Mouse (Mus musculus): ENCODE measurements at regions not wholly inside any gene's neighbourhood (a gene's known extent, or its start where the extent isn't known, plus 50 kb on each side); places are given as distances from the start of the nearest gene placed in this dataset.

GRCm38 (mm10) chr3:134102151-134102738, 134.0 kb upstream of the Cxxc4 start:
- WGBS: 21% methylated on average over 3 of the region's 3 CpGs
- Histone ChIP-seq H3K4me2 (ENCODE audit: low read length) (no peak overlapping the region), H3K4me1 (replicated peaks; ENCODE audit: insufficient read depth, low read length) (0 out of 2 replicates have a peak, but pooled peaks cover 3% of the 10 kb centered on the region), H3K27ac (no peak overlapping the region), H3K27me3 (ENCODE audit: insufficient read depth, low read length) (no peaks in the 10 kb centered on the region), H3K4me3 (replicated peaks; ENCODE audit: low read depth, low read length) (no peak overlapping the region), H3K9me3 (replicated peaks; ENCODE audit: low read length) (no peaks in the 10 kb centered on the region), H3K9ac (ENCODE audit: low read depth, low read length) (no peak overlapping the region), H3K36me3 (ENCODE audit: insufficient read depth, low read length) (no peaks in the 10 kb centered on the region)
- no peak for ATAC-seq (replicated peaks; ENCODE audit: low FRiP score, low read depth)
- peak; percentile 46 for DNase-seq (ENCODE audit: low spot score)
- TF ChIP-seq CTCF (IDR thresholded peaks at IDR 0.05; ENCODE audit: low read depth): no peak

GRCm38 (mm10) chr3:134104625-134105024, 131.7 kb upstream of the Cxxc4 start:
- TF ChIP-seq CTCF (IDR thresholded peaks at IDR 0.05; ENCODE audit: low read depth): no peak
- WGBS: 72% methylated on average over 1 of the region's 1 CpGs
- no peaks in the 10 kb centered on the region for H3K36me3 ChIP-seq (ENCODE audit: insufficient read depth, low read length)
- H3K9me3 ChIP-seq (replicated peaks; ENCODE audit: low read length): no peaks in the 10 kb centered on the region
- no peak for DNase-seq (ENCODE audit: low spot score)
- no peaks in the 10 kb centered on the region for H3K27me3 ChIP-seq (ENCODE audit: insufficient read depth, low read length)
- ATAC-seq (replicated peaks; ENCODE audit: low FRiP score, low read depth): no peak
- no peak overlapping the region for H3K4me2 ChIP-seq (ENCODE audit: low read length)
- H3K27ac ChIP-seq: no peak overlapping the region
- H3K4me1 ChIP-seq (replicated peaks; ENCODE audit: insufficient read depth, low read length): 0 out of 2 replicates have a peak, but pooled peaks cover 3% of the 10 kb centered on the region
- no peak overlapping the region for H3K4me3 ChIP-seq (replicated peaks; ENCODE audit: low read depth, low read length)
- H3K9ac ChIP-seq (ENCODE audit: low read depth, low read length): no peak overlapping the region

DNA sequence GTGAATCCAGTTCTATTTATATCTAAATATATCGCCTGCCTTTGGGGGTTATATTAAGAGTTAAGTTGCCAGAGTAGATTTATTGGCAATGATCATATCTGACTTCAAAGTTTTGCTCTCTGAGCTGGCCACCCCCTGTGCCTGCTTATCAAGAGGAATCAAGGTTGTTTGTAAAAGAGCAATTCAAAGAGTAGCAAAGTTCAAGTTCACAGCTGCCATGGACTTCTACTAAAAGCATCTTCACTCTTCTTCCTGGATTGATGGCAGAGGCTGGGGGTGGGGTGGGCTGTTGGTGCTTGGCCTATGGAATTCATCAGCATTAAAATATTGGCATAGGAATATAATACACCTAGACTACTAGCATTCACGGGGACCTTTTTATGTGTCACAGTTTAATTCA, 131.2 kb upstream of the Cxxc4 start:
- no peak overlapping the region for H3K9ac ChIP-seq (ENCODE audit: low read depth, low read length)
- H3K4me3 ChIP-seq (replicated peaks; ENCODE audit: low read depth, low read length): no peak overlapping the region
- ATAC-seq (replicated peaks; ENCODE audit: low FRiP score, low read depth) (no peak), DNase-seq (ENCODE audit: low spot score) (no peak)
- H3K9me3 ChIP-seq (replicated peaks; ENCODE audit: low read length): no peaks in the 10 kb centered on the region
- H3K4me2 ChIP-seq (ENCODE audit: low read length): no peak overlapping the region
- 57% methylated on average over 2 of the region's 2 CpGs for WGBS
- no peak overlapping the region for H3K27ac ChIP-seq
- H3K36me3 ChIP-seq (ENCODE audit: insufficient read depth, low read length): no peaks in the 10 kb centered on the region
- no peak for TF ChIP-seq CTCF (IDR thresholded peaks at IDR 0.05; ENCODE audit: low read depth)
- H3K4me1 ChIP-seq (replicated peaks; ENCODE audit: insufficient read depth, low read length): 0 out of 2 replicates have a peak, but pooled peaks cover 1% of the 10 kb centered on the region
- no peaks in the 10 kb centered on the region for H3K27me3 ChIP-seq (ENCODE audit: insufficient read depth, low read length)

DNA sequence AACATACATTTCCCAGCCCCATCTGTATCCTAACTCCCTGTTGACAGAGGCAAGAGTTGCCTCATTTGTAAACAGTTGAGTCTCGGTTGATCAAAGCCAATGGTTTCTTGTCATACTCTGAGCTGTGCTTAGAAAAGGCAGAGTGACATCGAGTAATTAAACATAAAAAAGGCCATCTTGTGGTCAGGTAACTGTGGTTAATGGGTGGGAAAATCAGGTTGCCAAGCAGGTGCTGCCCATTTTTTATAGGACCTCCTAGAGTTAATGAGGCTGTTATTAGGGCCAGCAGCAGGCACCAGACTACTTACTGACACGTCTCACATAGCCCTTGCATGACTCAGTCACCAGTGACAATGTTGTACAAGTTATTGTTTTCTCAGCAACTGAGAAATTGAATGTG, 130.7 kb upstream of the Cxxc4 start:
- peak; percentile 54 for ATAC-seq (replicated peaks; ENCODE audit: low FRiP score, low read depth)
- no peak overlapping the region for H3K4me3 ChIP-seq (replicated peaks; ENCODE audit: low read depth, low read length)
- DNase-seq (ENCODE audit: low spot score): peak; percentile 34
- H3K27ac ChIP-seq: no peak overlapping the region
- no peaks in the 10 kb centered on the region for H3K36me3 ChIP-seq (ENCODE audit: insufficient read depth, low read length)
- WGBS: 35% methylated on average over 3 of the region's 3 CpGs
- H3K9ac ChIP-seq (ENCODE audit: low read depth, low read length): no peak overlapping the region
- no peak overlapping the region for H3K4me2 ChIP-seq (ENCODE audit: low read length)
- H3K9me3 ChIP-seq (replicated peaks; ENCODE audit: low read length): no peaks in the 10 kb centered on the region
- TF ChIP-seq CTCF (IDR thresholded peaks at IDR 0.05; ENCODE audit: low read depth): no peak
- H3K4me1 ChIP-seq (replicated peaks; ENCODE audit: insufficient read depth, low read length): no peaks in the 10 kb centered on the region
- H3K27me3 ChIP-seq (ENCODE audit: insufficient read depth, low read length): no peaks in the 10 kb centered on the region

- no peak; the same call in 1 of the 2 replicates for TF ChIP-seq CTCF (IDR thresholded peaks at IDR 0.05; ENCODE audit: low read depth)
Measured at GRCm38 (mm10) chr3:134114501-134114900, 121.8 kb upstream of the Cxxc4 start.

DNA sequence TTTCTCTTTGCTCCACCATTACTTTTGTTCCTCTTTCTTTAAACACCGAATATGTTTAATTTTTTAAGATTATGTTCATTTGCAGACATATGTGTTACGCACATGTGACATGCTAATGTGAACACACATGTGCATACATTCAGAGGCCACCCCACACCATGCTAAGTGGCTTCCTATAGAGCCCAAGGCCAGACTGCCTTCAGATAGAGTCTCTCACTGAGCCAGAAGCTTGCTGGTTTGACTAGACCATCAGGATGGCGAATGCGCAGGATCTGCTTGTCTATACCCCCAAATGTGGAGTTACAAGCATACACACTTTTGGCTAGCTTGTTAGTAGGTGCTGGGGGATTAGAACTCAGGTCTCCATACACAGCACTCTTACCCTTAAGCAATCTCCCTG, 121.3 kb upstream of the Cxxc4 start:
- Histone ChIP-seq H3K9ac (ENCODE audit: low read depth, low read length) (no peak overlapping the region), H3K9me3 (replicated peaks; ENCODE audit: low read length) (no peaks in the 10 kb centered on the region), H3K4me3 (replicated peaks; ENCODE audit: low read depth, low read length) (no peak overlapping the region), H3K4me1 (replicated peaks; ENCODE audit: insufficient read depth, low read length) (no peaks in the 10 kb centered on the region), H3K27me3 (ENCODE audit: insufficient read depth, low read length) (no peaks in the 10 kb centered on the region), H3K36me3 (ENCODE audit: insufficient read depth, low read length) (no peaks in the 10 kb centered on the region), H3K4me2 (ENCODE audit: low read length) (no peak overlapping the region), H3K27ac (no peak overlapping the region)
- TF ChIP-seq CTCF (IDR thresholded peaks at IDR 0.05; ENCODE audit: low read depth): no peak
- ATAC-seq (replicated peaks; ENCODE audit: low FRiP score, low read depth): no peak
- 95% methylated on average over 4 of the region's 4 CpGs for WGBS
- no peak for DNase-seq (ENCODE audit: low spot score)

More at GRCm38 (mm10) chr3:134114501-134114900, 121.8 kb upstream of the Cxxc4 start:
- H3K27ac ChIP-seq: no peak overlapping the region
- no peak overlapping the region for H3K9ac ChIP-seq (ENCODE audit: low read depth, low read length)
- DNase-seq (ENCODE audit: low spot score) (peak; percentile 36), ATAC-seq (replicated peaks; ENCODE audit: low FRiP score, low read depth) (no peak; the same call in 1 of the 2 replicates)
- H3K4me2 ChIP-seq (ENCODE audit: low read length): no peak overlapping the region
- H3K27me3 ChIP-seq (ENCODE audit: insufficient read depth, low read length): no peaks in the 10 kb centered on the region
- H3K4me3 ChIP-seq (replicated peaks; ENCODE audit: low read depth, low read length): no peak overlapping the region
- 42% methylated on average over 1 of the region's 1 CpGs for WGBS
- no peaks in the 10 kb centered on the region for H3K36me3 ChIP-seq (ENCODE audit: insufficient read depth, low read length)
- H3K9me3 ChIP-seq (replicated peaks; ENCODE audit: low read length): no peaks in the 10 kb centered on the region
- no peaks in the 10 kb centered on the region for H3K4me1 ChIP-seq (replicated peaks; ENCODE audit: insufficient read depth, low read length)

- Histone ChIP-seq H3K4me1 (replicated peaks; ENCODE audit: insufficient read depth, low read length) (no peaks in the 10 kb centered on the region), H3K27ac (no peak overlapping the region), H3K9me3 (replicated peaks; ENCODE audit: low read length) (no peaks in the 10 kb centered on the region)
Measured at GRCm38 (mm10) chr3:134118898-134119297, 117.4 kb upstream of the Cxxc4 start.

More at GRCm38 (mm10) chr3:134118898-134119297, 117.4 kb upstream of the Cxxc4 start:
- TF ChIP-seq CTCF (IDR thresholded peaks at IDR 0.05; ENCODE audit: low read depth): no peak
- Histone ChIP-seq H3K27me3 (ENCODE audit: insufficient read depth, low read length) (no peaks in the 10 kb centered on the region), H3K9ac (ENCODE audit: low read depth, low read length) (no peak overlapping the region), H3K4me3 (replicated peaks; ENCODE audit: low read depth, low read length) (no peak overlapping the region), H3K4me2 (ENCODE audit: low read length) (no peak overlapping the region), H3K36me3 (ENCODE audit: insufficient read depth, low read length) (no peaks in the 10 kb centered on the region)
- WGBS: 71% methylated on average over 4 of the region's 4 CpGs
- ATAC-seq (replicated peaks; ENCODE audit: low FRiP score, low read depth): no peak
- no peak for DNase-seq (ENCODE audit: low spot score)
